Mouse (Mus musculus) intestine, postnatal 0 days (tissue): ENCODE results near the gene Lrrc8e. TPM values are rescaled to one million over a fixed set of nuclear protein-coding genes. Genes with fewer than 3 reads are reported as not detected.
"Not testable (repeated sequence)": the region's sequence is repeated elsewhere in the genome, so short reads cannot be mapped to it uniquely, and the experiment has no call there.

ENCODE experiments used
- ATAC-seq: fragments of 200-750 bp; cut with Nextera tagmentation; 2 replicates; pipeline ENCODE4 v1.8.0; 2017; ENCODE audit warnings: mild to moderate bottlenecking, moderate TSS enrichment, moderate library complexity
- H3K27ac ChIP-seq: fragments of 300-500 bp; sonication (generic); 2 replicates; pipeline ENCODE4 v1.5.1; 2014; ENCODE audit warnings: mild to moderate bottlenecking, low read depth, low read length, moderate library complexity
- H3K27me3 ChIP-seq: fragments of 300-500 bp; sonication (generic); replicated peaks from 2 replicates; pipeline ENCODE4 v1.6.1; 2014; ENCODE audit warnings: low read length, mixed read lengths; ENCODE audit not compliant: control insufficient read depth, insufficient read depth
- H3K36me3 ChIP-seq: fragments of 300-500 bp; sonication (generic); 2 replicates; pipeline ENCODE4 v1.6.1; 2014; ENCODE audit warnings: mild to moderate bottlenecking, moderate library complexity; ENCODE audit not compliant: control insufficient read depth, insufficient read depth
- H3K4me1 ChIP-seq: fragments of 300-500 bp; sonication (generic); replicated peaks from 2 replicates; pipeline ENCODE4 v1.6.1; 2014; ENCODE audit warnings: antibody characterized with exemption, low read length, mixed read lengths; ENCODE audit not compliant: control insufficient read depth, insufficient read depth
- H3K4me2 ChIP-seq: fragments of 300-500 bp; sonication (generic); replicated peaks from 2 replicates; pipeline ENCODE4 v1.6.1; 2014; ENCODE audit warnings: low read depth, mild to moderate bottlenecking, moderate library complexity
- H3K4me3 ChIP-seq: fragments of 300-500 bp; sonication (generic); 2 replicates; pipeline ENCODE4 v1.5.1; 2014; ENCODE audit warnings: low read depth, low read length
- H3K9ac ChIP-seq: fragments of 300-500 bp; sonication (generic); 2 replicates; pipeline ENCODE4 v1.6.1; 2014; ENCODE audit warnings: mild to moderate bottlenecking, low read depth, low read length
- H3K9me3 ChIP-seq: fragments of 300-500 bp; sonication (generic); 2 replicates; pipeline ENCODE4 v1.6.1; 2016; ENCODE audit warnings: mixed run types; ENCODE audit not compliant: control insufficient read depth
- CTCF ChIP-seq: sonication (generic); IDR thresholded peaks from 2 replicates; pipeline ENCODE4 v1.5.1; 2016; ENCODE audit warnings: low read depth, mild to moderate bottlenecking, control low read depth, antibody characterized with exemption, moderate library complexity
- WGBS: fragments of 180-500 bp; shearing (Covaris S2); extraction: QIAGEN DNeasy Blood & Tissue Kit; methylation state at CpG from one replicate; pipeline ENCODE4 v1.1.7; 2014; 5-methylcytosine and 5-hydroxymethylcytosine counted together
- polyA plus RNA-seq: library from polyadenylated mRNA; unstranded; fragments of >200 nt; fragmentation: Nextera tagmentation; extraction: Ambion mirVana; gene quantifications from 2 replicates; pipeline ENCODE4 v1.2.1, GENCODE M21; 2015

The Lrrc8e gene
- polyA plus RNA-seq, 1 experiment from 2014 or later: 3.3 TPM

- TF ChIP-seq CTCF: no peak
- H3K4me1 ChIP-seq: no peaks in the 10 kb centered on the region
- peak overlapping the region; percentile 92 for H3K4me3 ChIP-seq
- WGBS: 34% methylated on average over 8 of the region's 8 CpGs
- ATAC-seq: no peak
- H3K4me2 ChIP-seq: peak overlapping the region; percentile 90
- no peaks in the 10 kb centered on the region for H3K27me3 ChIP-seq
- H3K9me3 ChIP-seq: no peaks in the 10 kb centered on the region
- peaks cover 31% of the 10 kb centered on the region for H3K36me3 ChIP-seq
- 0 out of 2 replicates have a peak overlapping the region, but pooled peaks have one; percentile 59 for H3K9ac ChIP-seq
- H3K27ac ChIP-seq: peak overlapping the region; percentile 47
Observed at GRCm38 (mm10) chr8:4252116-4252760, 25.6 kb downstream of the Lrrc8e start.

- ATAC-seq: peak; percentile 93
- under 1% methylated on average over 69 of the region's 69 CpGs for WGBS
- no peaks in the 10 kb centered on the region for H3K27me3 ChIP-seq
- H3K4me1 ChIP-seq: no peaks in the 10 kb centered on the region
- no peak for TF ChIP-seq CTCF
- H3K27ac ChIP-seq: peak within 1 kb of the TSS; percentile 71
- peaks cover 22% of the 10 kb centered on the region for H3K36me3 ChIP-seq
- peak within 1 kb of the TSS; percentile 59 for H3K9ac ChIP-seq
- no peaks in the 10 kb centered on the region for H3K9me3 ChIP-seq
- H3K4me2 ChIP-seq: peak within 1 kb of the TSS; percentile 90
- peak within 1 kb of the TSS; percentile 92 for H3K4me3 ChIP-seq
Observed at GRCm38 (mm10) chr8:4252934-4253841, 26.6 kb downstream of the Lrrc8e start, which contains the start of gene Snapc2. Gene Snapc2, plus strand, starts transcription at chr8:4253080.

GRCm38 (mm10) chr8:4254001-4254400, 27.4 kb downstream of the Lrrc8e start:
- Histone ChIP-seq H3K4me2 (peak overlapping the region; percentile 90), H3K9me3 (no peaks in the 10 kb centered on the region), H3K27me3 (no peaks in the 10 kb centered on the region), H3K4me1 (no peaks in the 10 kb centered on the region), H3K27ac (no peak overlapping the region), H3K9ac (0 out of 2 replicates have a peak overlapping the region, but pooled peaks have one; percentile 59), H3K4me3 (peak overlapping the region; percentile 92), H3K36me3 (peaks cover 17% of the 10 kb centered on the region)
- peak; percentile 71 for TF ChIP-seq CTCF
- ATAC-seq: no peak
- 63% methylated on average over 6 of the region's 6 CpGs for WGBS

GRCm38 (mm10) chr8:4255471-4255870, 28.8 kb downstream of the Lrrc8e start:
- 85% methylated on average over 7 of the region's 7 CpGs for WGBS
- H3K9ac ChIP-seq, H3K27me3 ChIP-seq, H3K9me3 ChIP-seq, H3K4me1 ChIP-seq, H3K27ac ChIP-seq, H3K4me2 ChIP-seq, ATAC-seq, H3K4me3 ChIP-seq: not testable (repeated sequence)
- peaks cover 26% of the 10 kb centered on the region for H3K36me3 ChIP-seq

- TF ChIP-seq CTCF: no peak
- Histone ChIP-seq H3K27ac (no peak overlapping the region), H3K4me2 (no peak overlapping the region), H3K9me3 (no peaks in the 10 kb centered on the region), H3K4me3 (no peak overlapping the region), H3K9ac (no peak overlapping the region), H3K4me1 (no peaks in the 10 kb centered on the region), H3K27me3 (no peaks in the 10 kb centered on the region), H3K36me3 (peaks cover 37% of the 10 kb centered on the region)
- WGBS: 60% methylated on average over 4 of the region's 4 CpGs
- ATAC-seq: no peak
Observed at GRCm38 (mm10) chr8:4256911-4257310, 30.3 kb downstream of the Lrrc8e start.

GRCm38 (mm10) chr8:4257350-4257749, 30.7 kb downstream of the Lrrc8e start:
- H3K27ac ChIP-seq: no peak overlapping the region
- H3K9ac ChIP-seq: no peak overlapping the region
- no peak for TF ChIP-seq CTCF
- H3K4me3 ChIP-seq: no peak overlapping the region
- no peaks in the 10 kb centered on the region for H3K27me3 ChIP-seq
- H3K4me2 ChIP-seq: no peak overlapping the region
- no peak for ATAC-seq
- H3K36me3 ChIP-seq: peaks cover 42% of the 10 kb centered on the region
- H3K4me1 ChIP-seq: no peaks in the 10 kb centered on the region
- 78% methylated on average over 4 of the region's 4 CpGs for WGBS
- no peaks in the 10 kb centered on the region for H3K9me3 ChIP-seq
